Mouse (Mus musculus) Patski (cell line): ENCODE data around the gene Tmem79. TPM values are rescaled to one million over a fixed set of nuclear protein-coding genes. Genes with fewer than 3 reads are reported as not detected.
A peak's percentile ranks its signal among the peaks of the same experiment; 100 is the strongest.
"Not testable (repeated sequence)": the region's sequence is repeated elsewhere in the genome, so short reads cannot be mapped to it uniquely, and the experiment has no call there.

ENCODE experiments used
- ATAC-seq: fragments of 100-300 bp; one replicate; pipeline ENCODE4 v1.8.0; 2021
- CTCF ChIA-PET: fragments of 350-600 bp; sonication (Branson Sonifier 250); formaldehyde crosslinking; loops from one replicate; lab custom pipeline; 2022; ENCODE audit warnings: inconsistent platforms; lab: Charles Lee
- POLR2A ChIA-PET: fragments of 350-600 bp; sonication (Branson Sonifier 250); formaldehyde crosslinking; loops from one replicate; lab custom pipeline; 2022; ENCODE audit warnings: antibody characterized with exemption, inconsistent platforms; lab: Charles Lee
- DNase-seq: peaks from one replicate; pipeline ENCODE4 v3.0.0-alpha.2; 2011; ENCODE audit warnings: low read depth, low spot score
- H3K27me3 ChIP-seq: fragments of 371-371 bp; one replicate; pipeline ENCODE4 v1.5.1; 2021
- CTCF ChIP-seq: fragments of 100-300 bp; IDR thresholded peaks from one replicate; pipeline ENCODE4 v1.5.1; 2021
- in situ Hi-C: fragments of 300-500 bp; cut with MboI; formaldehyde crosslinking; loops from 3 replicates; pipeline ENCODE4 v1.11.1; 2018; ENCODE audit warnings: low pct_unique_long_range_greater_than_20kb, mixed read lengths
- polyA plus RNA-seq: library from polyadenylated mRNA; unstranded; gene quantifications from one replicate; pipeline ENCODE4 v1.2.3, GENCODE M21; 2021

Gene Tmem79
- polyA plus RNA-seq, 1 experiment from 2014 or later = 3.1 TPM

- in situ Hi-C loops = loop anchor here (25.0 kb wide), 1 partner anchor 1687 kb away; no protein-coding TSS in a partner anchor
- ChIA-PET CTCF (interaction anchor here (0.8 to 1.9 kb wide), 4 partner anchors 9 to 173 kb away, joined by 3 to 5 read pairs (median 4); no protein-coding TSS in a partner anchor), POLR2A (interaction anchor here (0.5 to 4.0 kb wide), 6 partner anchors 9 to 1996 kb away, joined by 3 to 27 read pairs (median 5); partner anchors contain the start of genes Smg5 and Tmem79)
- no peak for TF ChIP-seq CTCF
- H3K27me3 ChIP-seq = no peaks in the 10 kb centered on the region
- ATAC-seq (peak; percentile 70), DNase-seq (peak; percentile 64)
Measured at GRCm38 (mm10) chr3:88324951-88325405, 11.0 kb downstream of the Tmem79 start, which contains the start of gene Glmp. Gene Glmp, plus strand, starts transcription at chr3:88325023.

- in situ Hi-C loops = no loop called here
- H3K27me3 ChIP-seq = no peaks in the 10 kb centered on the region
- CTCF ChIA-PET = interaction anchor here (1.7 kb wide), 1 partner anchor 26 kb away, joined by 4 read pairs; the partner anchor contains the start of gene Glmp
- POLR2A ChIA-PET = interaction anchor here (1.7 kb wide), 1 partner anchor 26 kb away, joined by 7 read pairs; the partner anchor contains the start of gene Glmp
- no peak for TF ChIP-seq CTCF
- DNase-seq (no peak), ATAC-seq (no peak)
Measured at GRCm38 (mm10) chr3:88299172-88299571, 36.8 kb downstream of the Tmem79 start.

- DNase-seq = no peak
- ATAC-seq = no peak
- H3K27me3 ChIP-seq = no peaks in the 10 kb centered on the region
- TF ChIP-seq CTCF = no peak
- CTCF ChIA-PET = interaction anchor here (1.1 to 1.7 kb wide), 3 partner anchors 26 to 60 kb away, joined by 3 to 4 read pairs (median 3); partner anchors contain the start of gene Glmp
- POLR2A ChIA-PET = interaction anchor here (0.8 to 1.7 kb wide), 4 partner anchors 10 to 40 kb away, joined by 3 to 7 read pairs (median 4); partner anchors contain the start of genes Glmp and Gm38392
- in situ Hi-C loops = no loop called here
Measured at GRCm38 (mm10) chr3:88297321-88297851, 38.6 kb downstream of the Tmem79 start.

- ChIA-PET CTCF (interaction anchor here (1.1 to 1.5 kb wide), 4 partner anchors 25 to 59 kb away, joined by 3 read pairs; no protein-coding TSS in a partner anchor), POLR2A (interaction anchor here (0.6 to 1.6 kb wide), 5 partner anchors 9 to 41 kb away, joined by 3 to 4 read pairs (median 3); partner anchors contain the start of gene Gm38392)
- no peaks in the 10 kb centered on the region for H3K27me3 ChIP-seq
- ATAC-seq (peak; percentile 88), DNase-seq (peak; percentile 100)
- in situ Hi-C loops = no loop called here
- no peak for TF ChIP-seq CTCF
Measured at GRCm38 (mm10) chr3:88296561-88297318, 39.2 kb downstream of the Tmem79 start, which contains the start of the genes Tsacc and Cct3. Gene Tsacc, minus strand, starts transcription at chr3:88296999. Gene Cct3, plus strand, starts transcription at chr3:88297116.

- ChIA-PET POLR2A (interaction anchor here (0.7 kb wide), 1 partner anchor 9 kb away, joined by 3 read pairs; the partner anchor contains the start of gene Gm38392), CTCF (interaction anchor here (1.1 to 1.2 kb wide), 2 partner anchors 25 to 31 kb away, joined by 3 read pairs; no protein-coding TSS in a partner anchor)
- no peak for DNase-seq
- no peak for TF ChIP-seq CTCF
- ATAC-seq = no peak
- in situ Hi-C loops = no loop called here
- H3K27me3 ChIP-seq = no peaks in the 10 kb centered on the region
Measured at GRCm38 (mm10) chr3:88296110-88296560, 39.8 kb downstream of the Tmem79 start.

GRCm38 (mm10) chr3:88295272-88295671, 40.7 kb downstream of the Tmem79 start:
- ATAC-seq, DNase-seq, H3K27me3 ChIP-seq, in situ Hi-C loops, CTCF ChIA-PET, POLR2A ChIA-PET: not testable (repeated sequence)

GRCm38 (mm10) chr3:88291970-88292369, 44.0 kb downstream of the Tmem79 start:
- H3K27me3 ChIP-seq = no peaks in the 10 kb centered on the region
- ATAC-seq (no peak), DNase-seq (no peak)
- POLR2A ChIA-PET = no interaction called here
- in situ Hi-C loops = no loop called here
- CTCF ChIA-PET = interaction anchor here (1.1 kb wide), 1 partner anchor 49 kb away, joined by 3 read pairs; no protein-coding TSS in a partner anchor
- TF ChIP-seq CTCF = no peak

GRCm38 (mm10) chr3:88288133-88288713, 47.7 kb downstream of the Tmem79 start:
- in situ Hi-C loops, DNase-seq, H3K27me3 ChIP-seq, ATAC-seq: not testable (repeated sequence)
- POLR2A ChIA-PET = interaction anchor here (1.1 kb wide), 1 partner anchor 8 kb away, joined by 3 read pairs; the partner anchor contains the start of gene Tsacc
- CTCF ChIA-PET = interaction anchor here (1.1 kb wide), 1 partner anchor 42 kb away, joined by 4 read pairs; no protein-coding TSS in a partner anchor

- POLR2A ChIA-PET = interaction anchor here (1.0 to 1.1 kb wide), 2 partner anchors 9 to 10 kb away, joined by 3 to 4 read pairs; partner anchors contain the start of genes Cct3 and Tsacc
- DNase-seq (no peak), ATAC-seq (no peak)
- in situ Hi-C loops = no loop called here
- H3K27me3 ChIP-seq = no peaks in the 10 kb centered on the region
- TF ChIP-seq CTCF = no peak
- CTCF ChIA-PET = interaction anchor here (1.1 kb wide), 1 partner anchor 41 kb away, joined by 4 read pairs; no protein-coding TSS in a partner anchor
Measured at GRCm38 (mm10) chr3:88287110-88287509, 48.8 kb downstream of the Tmem79 start, which contains the start of gene Gm38392. Gene Gm38392, minus strand, starts transcription at chr3:88287210.

- ChIA-PET POLR2A (interaction anchor here (0.6 kb wide), 1 partner anchor 126 kb away, joined by 3 read pairs; no protein-coding TSS in a partner anchor), CTCF (interaction anchor here (1.4 kb wide), 1 partner anchor 39 kb away, joined by 4 read pairs; no protein-coding TSS in a partner anchor)
- not testable (repeated sequence) for H3K27me3 ChIP-seq
Measured at GRCm38 (mm10) chr3:88285565-88285895, 50.4 kb downstream of the Tmem79 start.

GRCm38 (mm10) chr3:88284815-88285564, 51.0 kb downstream of the Tmem79 start:
- POLR2A ChIA-PET, in situ Hi-C loops, ATAC-seq: not testable (repeated sequence)

More at GRCm38 (mm10) chr3:88285565-88285895, 50.4 kb downstream of the Tmem79 start:
- in situ Hi-C loops, ATAC-seq, DNase-seq: not testable (repeated sequence)

GRCm38 (mm10) chr3:88281141-88281916, 54.6 kb downstream of the Tmem79 start:
- CTCF ChIA-PET = interaction anchor here (1.0 kb wide), 1 partner anchor 47 kb away, joined by 3 read pairs; no protein-coding TSS in a partner anchor
- ATAC-seq, POLR2A ChIA-PET, H3K27me3 ChIP-seq, DNase-seq, in situ Hi-C loops: not testable (repeated sequence)

More at GRCm38 (mm10) chr3:88284815-88285564, 51.0 kb downstream of the Tmem79 start:
- DNase-seq, H3K27me3 ChIP-seq: not testable (repeated sequence)
- CTCF ChIA-PET = interaction anchor here (1.4 kb wide), 1 partner anchor 39 kb away, joined by 4 read pairs; no protein-coding TSS in a partner anchor
